Mouse (Mus musculus) monocyte, adult 2 months (primary cell): Measurements from ENCODE around the gene Cyp3a13.
"Not testable (repeated sequence)": the region's sequence is repeated elsewhere in the genome, so short reads cannot be mapped to it uniquely, and the experiment has no call there.

Experiments
- DNase-seq, 2 experiments: peaks; one replicate each; pipeline ENCODE4 v3.0.0; 2022; ENCODE audit warnings: low spot score in 2 of 2, low read depth in 1 of 2

Cyp3a13 gene

GRCm38 (mm10) chr5:137921532-137921931 is at the start of gene Cyp3a13:
TSS of gene Cyp3a13 (minus strand) at chr5:137921619.
- DNase-seq, result no peak

GRCm38 (mm10) chr5:137966492-137966891 is 45.1 kb upstream of the Cyp3a13 start:
- no peak for DNase-seq

- DNase-seq, result no peak
Measured at GRCm38 (mm10) chr5:137962945-137963344, 41.5 kb upstream of the Cyp3a13 start, which contains the start of gene Gjc3. TSS of gene Gjc3 (minus strand) at chr5:137963098.

GRCm38 (mm10) chr5:137956404-137956803 is 35.0 kb upstream of the Cyp3a13 start:
- DNase-seq, result no peak

GRCm38 (mm10) chr5:137951218-137951617 is 29.8 kb upstream of the Cyp3a13 start:
- no peak for DNase-seq

DNA sequence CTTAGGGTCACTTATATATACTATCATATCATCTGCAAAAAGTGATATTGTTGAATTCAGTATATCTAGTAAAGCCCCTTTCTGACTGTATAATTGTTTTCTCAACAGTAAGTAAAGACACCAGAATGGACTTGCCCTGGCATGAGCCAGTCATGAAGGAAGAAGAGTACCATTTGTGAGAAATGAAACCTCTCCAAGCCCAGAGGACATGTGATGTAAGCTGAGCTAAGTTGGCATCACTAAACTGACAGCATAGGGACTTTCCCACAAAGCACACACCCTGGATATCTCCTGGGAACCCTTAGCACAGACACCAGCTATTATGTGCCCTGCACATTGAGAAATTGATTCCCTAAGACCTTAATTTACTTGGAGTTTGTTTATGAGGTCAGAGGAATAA is 25.9 kb upstream of the Cyp3a13 start:
- DNase-seq, result no peak

DNA sequence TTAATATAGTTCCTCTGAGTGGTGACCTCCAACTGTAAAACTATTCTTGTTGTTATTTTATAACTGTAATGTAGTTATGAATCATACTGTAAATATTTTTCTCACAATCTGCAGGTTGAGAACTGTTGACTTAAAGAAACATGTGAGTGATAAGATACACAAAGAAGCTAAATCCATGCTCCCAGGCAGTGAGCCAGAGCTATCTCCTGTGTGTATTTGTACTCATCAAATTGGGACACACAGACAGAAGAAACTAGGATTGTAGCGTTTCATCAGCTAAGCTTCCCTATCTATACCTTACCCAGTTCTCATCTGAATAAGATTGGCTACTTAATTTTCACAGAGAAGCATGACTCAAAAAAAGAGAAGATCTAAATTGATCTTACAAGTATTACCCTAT is 21.7 kb upstream of the Cyp3a13 start:
- no peak for DNase-seq

- DNase-seq, result no peak
Measured at GRCm38 (mm10) chr5:137940948-137941347, 19.5 kb upstream of the Cyp3a13 start.

- no peak for DNase-seq
Measured at GRCm38 (mm10) chr5:137937238-137937637, 15.8 kb upstream of the Cyp3a13 start.

DNA sequence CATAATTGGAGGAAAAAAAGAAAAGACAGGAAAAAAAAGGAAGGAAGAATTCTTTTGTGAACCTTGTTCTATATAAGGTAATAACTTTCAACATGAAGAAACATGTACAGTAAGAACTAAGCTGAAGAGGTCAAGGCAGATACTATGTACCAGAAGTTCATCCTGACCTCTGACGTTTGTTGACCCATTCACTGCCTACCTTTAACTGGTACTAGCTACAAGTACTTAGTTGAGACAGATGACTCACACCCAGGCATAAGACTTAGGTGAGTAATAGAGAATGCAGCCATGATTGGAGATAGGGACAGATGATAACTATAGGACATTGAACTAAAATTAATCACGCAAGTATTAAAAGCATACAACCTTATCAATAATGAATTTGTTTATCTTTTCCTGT is 15.1 kb upstream of the Cyp3a13 start:
- no peak for DNase-seq

- not testable (repeated sequence) for DNase-seq
Measured at GRCm38 (mm10) chr5:137933934-137934333, 12.5 kb upstream of the Cyp3a13 start.

- no peak for DNase-seq
Measured at GRCm38 (mm10) chr5:137928439-137928838, 7.0 kb upstream of the Cyp3a13 start.

GRCm38 (mm10) chr5:137922171-137922570 is 752 bp upstream of the Cyp3a13 start:
- DNase-seq, result no peak

DNA sequence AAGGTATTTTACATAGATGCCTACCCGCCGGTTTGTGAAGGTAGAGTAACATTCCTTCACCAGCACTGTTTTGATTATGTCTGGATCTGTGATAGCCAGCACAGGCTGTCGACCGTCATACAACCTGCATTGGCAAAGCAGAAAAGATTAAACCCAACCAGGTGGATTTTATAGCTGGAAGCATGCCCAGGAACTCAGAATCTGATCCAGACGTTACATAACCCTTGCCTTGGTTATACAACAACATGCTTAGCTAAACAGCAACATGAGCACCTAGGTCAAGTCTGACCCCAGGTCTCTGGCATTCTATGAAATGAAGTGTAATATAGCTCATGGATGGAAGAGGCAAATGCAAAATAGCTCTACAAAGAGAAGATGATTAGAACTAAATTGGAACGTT is 5.9 kb downstream of the Cyp3a13 start:
- DNase-seq, result no peak

GRCm38 (mm10) chr5:137914508-137914907 is 6.9 kb downstream of the Cyp3a13 start:
- no peak for DNase-seq

DNA sequence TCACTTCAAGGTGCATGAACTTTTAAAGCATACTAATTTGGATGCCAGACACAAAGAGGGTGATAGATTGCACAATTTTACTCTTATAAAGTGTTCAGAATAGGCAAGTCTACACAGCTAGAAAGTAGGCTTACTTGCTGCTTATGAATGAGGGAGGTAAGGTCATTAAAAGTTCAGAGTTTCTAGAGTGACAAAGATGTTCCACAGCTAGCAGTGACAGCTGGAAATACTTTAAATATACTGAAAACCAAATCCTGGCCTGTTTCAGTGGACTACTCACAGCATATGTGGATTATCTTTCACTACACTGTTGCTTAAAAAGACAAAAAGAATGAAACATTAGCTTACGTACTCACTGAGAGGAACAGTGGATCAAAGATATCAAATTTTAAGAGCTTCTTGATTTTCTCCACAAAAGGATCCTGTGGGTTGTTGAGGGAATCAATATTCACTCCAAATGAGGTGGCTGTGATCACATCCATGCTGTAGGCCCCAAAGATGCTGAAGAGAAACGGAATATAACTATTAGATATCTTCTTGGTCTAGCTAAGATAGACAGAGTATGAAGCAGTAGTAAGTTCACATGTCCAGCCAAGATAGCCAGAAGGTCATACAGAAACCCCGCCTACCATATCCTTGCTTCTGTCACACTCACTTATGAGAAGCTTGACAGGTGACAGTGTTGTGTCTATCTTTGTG is 11.7 kb downstream of the Cyp3a13 start:
- DNase-seq, result no peak

GRCm38 (mm10) chr5:137897812-137898211 is 23.6 kb downstream of the Cyp3a13 start:
- no peak for DNase-seq

GRCm38 (mm10) chr5:137892954-137893353 is 28.5 kb downstream of the Cyp3a13 start:
- no peak for DNase-seq

GRCm38 (mm10) chr5:137887666-137888065 is 33.8 kb downstream of the Cyp3a13 start:
- DNase-seq, result no peak

GRCm38 (mm10) chr5:137885894-137886293 is 35.5 kb downstream of the Cyp3a13 start:
- peak in 1 of 2 experiments; percentile 19 for DNase-seq

- no peak for DNase-seq
Measured at GRCm38 (mm10) chr5:137883345-137883744, 38.1 kb downstream of the Cyp3a13 start.

DNA sequence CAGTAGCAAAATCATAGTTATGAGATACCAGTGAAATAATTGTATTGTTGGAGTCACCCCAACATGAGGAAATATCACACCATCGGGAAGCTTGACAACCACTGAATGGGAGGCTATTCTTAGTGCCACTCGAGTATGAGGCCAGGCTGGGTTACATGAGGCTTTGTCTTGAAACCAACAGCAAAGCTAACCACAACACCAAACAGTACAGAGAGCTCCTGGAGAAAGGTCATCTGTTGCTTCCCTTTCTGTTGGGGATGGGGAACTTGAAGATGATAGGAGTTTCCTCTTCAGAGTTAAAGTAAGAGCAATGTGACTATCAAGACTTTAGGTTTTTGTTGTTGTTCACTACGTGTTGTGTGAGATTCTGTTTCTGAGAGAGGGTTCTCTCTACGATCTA is 38.5 kb downstream of the Cyp3a13 start:
- no peak for DNase-seq

GRCm38 (mm10) chr5:137877860-137878259 is 43.6 kb downstream of the Cyp3a13 start:
- DNase-seq, result no peak
